Mouse (Mus musculus) midbrain, embryonic 11.5 days (tissue): ENCODE results near the gene Wdr6. TPM values are rescaled to one million over a fixed set of nuclear protein-coding genes. Genes with fewer than 3 reads are reported as not detected.

Experiments
- ATAC-seq: fragments of 200-750 bp; cut with Nextera tagmentation; 2 replicates; pipeline ENCODE4 v1.8.0; 2017; ENCODE audit warnings: moderate TSS enrichment, moderate library complexity; ENCODE audit not compliant: low FRiP score
- DNase-seq: peaks from one replicate; pipeline ENCODE4 v3.0.0; 2015; ENCODE audit warnings: low spot score; ENCODE audit errors: missing footprints
- H3K27ac ChIP-seq: fragments of 300-500 bp; sonication (generic); 2 replicates; pipeline ENCODE4 v1.5.1; 2014; ENCODE audit warnings: low read depth, low read length
- H3K27me3 ChIP-seq: fragments of 300-500 bp; sonication (generic); 2 replicates; pipeline ENCODE4 v1.6.1; 2014; ENCODE audit warnings: mild to moderate bottlenecking, low read length, moderate library complexity, mixed read lengths; ENCODE audit not compliant: control insufficient read depth, insufficient read depth
- H3K36me3 ChIP-seq: fragments of 300-500 bp; sonication (generic); 2 replicates; pipeline ENCODE4 v1.6.1; 2014; ENCODE audit warnings: mild to moderate bottlenecking, low read length, moderate library complexity, mixed read lengths; ENCODE audit not compliant: control insufficient read depth, insufficient read depth
- H3K4me1 ChIP-seq: fragments of 300-500 bp; sonication (generic); 2 replicates; pipeline ENCODE4 v1.6.1; 2014; ENCODE audit warnings: low read length; ENCODE audit not compliant: control insufficient read depth, insufficient read depth
- H3K4me2 ChIP-seq: fragments of 300-500 bp; sonication (generic); 2 replicates; pipeline ENCODE4 v1.6.1; 2014; ENCODE audit warnings: mild to moderate bottlenecking, moderate library complexity
- H3K4me3 ChIP-seq: fragments of 300-500 bp; sonication (generic); 2 replicates; pipeline ENCODE4 v1.5.1; 2014; ENCODE audit warnings: low read depth, low read length
- H3K9ac ChIP-seq: fragments of 300-500 bp; sonication (generic); 2 replicates; pipeline ENCODE4 v1.6.1; 2014; ENCODE audit warnings: low read length
- H3K9me3 ChIP-seq: fragments of 300-500 bp; sonication (generic); 2 replicates; pipeline ENCODE4 v1.6.1; 2016; ENCODE audit warnings: low read length; ENCODE audit not compliant: control insufficient read depth
- WGBS: fragments of 180-500 bp; shearing (Covaris S2); extraction: QIAGEN DNeasy Blood & Tissue Kit; methylation state at CpG from one replicate; pipeline ENCODE4 v1.1.7; 2014; 5-methylcytosine and 5-hydroxymethylcytosine counted together
- polyA plus RNA-seq: library from polyadenylated mRNA; unstranded; fragments of >200 nt; fragmentation: Nextera tagmentation; extraction: Ambion mirVana; gene quantifications from 2 replicates; pipeline ENCODE4 v1.2.1, GENCODE M21; 2014

Gene Wdr6
- polyA plus RNA-seq, 1 experiment from 2014 or later: 132 TPM

GRCm38 (mm10) chr9:108569381-108570206, 8.9 kb downstream of the Wdr6 start, which contains the start of gene Dalrd3:
Gene Dalrd3 (plus strand): TSS chr9:108569886.
- peak; percentile 98 for DNase-seq
- Histone ChIP-seq H3K9ac (peak within 1 kb of the TSS; percentile 66), H3K9me3 (no peaks in the 10 kb centered on the region), H3K36me3 (peaks cover 24% of the 10 kb centered on the region), H3K4me1 (peaks cover 43% of the 10 kb centered on the region), H3K27ac (0 out of 2 replicates have a peak within 1 kb of the TSS, but pooled peaks have one; percentile 40), H3K27me3 (no peaks in the 10 kb centered on the region), H3K4me2 (peak within 1 kb of the TSS; percentile 97), H3K4me3 (peak within 1 kb of the TSS; percentile 60)
- peak; percentile 76 for ATAC-seq
- 8% methylated on average over 42 of the region's 42 CpGs for WGBS

- Histone ChIP-seq H3K27me3 (no peaks in the 10 kb centered on the region), H3K9ac (no peak overlapping the region), H3K4me1 (peaks cover 32% of the 10 kb centered on the region), H3K9me3 (no peaks in the 10 kb centered on the region), H3K4me3 (no peak overlapping the region), H3K4me2 (peak overlapping the region; percentile 94), H3K36me3 (peaks cover 27% of the 10 kb centered on the region), H3K27ac (no peak overlapping the region)
- no peak for DNase-seq
- ATAC-seq: no peak
- 79% methylated on average over 17 of the region's 17 CpGs for WGBS
Measured at GRCm38 (mm10) chr9:108568511-108568921, 10.0 kb downstream of the Wdr6 start.

- no peak for DNase-seq
- ATAC-seq: no peak
- no peaks in the 10 kb centered on the region for H3K27me3 ChIP-seq
- H3K4me2 ChIP-seq: peak overlapping the region; percentile 94
- H3K27ac ChIP-seq: no peak overlapping the region
- peaks cover 23% of the 10 kb centered on the region for H3K36me3 ChIP-seq
- peaks cover 32% of the 10 kb centered on the region for H3K4me1 ChIP-seq
- H3K4me3 ChIP-seq: peak overlapping the region; percentile 69
- WGBS: 8% methylated on average over 18 of the region's 18 CpGs
- H3K9me3 ChIP-seq: no peaks in the 10 kb centered on the region
- H3K9ac ChIP-seq: peak overlapping the region; percentile 76
Measured at GRCm38 (mm10) chr9:108567931-108568419, 10.6 kb downstream of the Wdr6 start.

GRCm38 (mm10) chr9:108566815-108567776, 11.4 kb downstream of the Wdr6 start, which contains the start of gene Ndufaf3:
Gene Ndufaf3 (minus strand): TSS chr9:108567434.
- peak within 1 kb of the TSS; percentile 69 for H3K4me3 ChIP-seq
- DNase-seq (peak; percentile 100), ATAC-seq (peak; percentile 82)
- WGBS: under 1% methylated on average over 71 of the region's 73 CpGs
- no peaks in the 10 kb centered on the region for H3K9me3 ChIP-seq
- H3K27ac ChIP-seq: peak within 1 kb of the TSS; percentile 85
- H3K4me1 ChIP-seq: peaks cover 32% of the 10 kb centered on the region
- peaks cover 17% of the 10 kb centered on the region for H3K36me3 ChIP-seq
- H3K27me3 ChIP-seq: no peaks in the 10 kb centered on the region
- H3K9ac ChIP-seq: peak within 1 kb of the TSS; percentile 76
- peak within 1 kb of the TSS; percentile 94 for H3K4me2 ChIP-seq

GRCm38 (mm10) chr9:108565881-108566814, 12.4 kb downstream of the Wdr6 start:
- no peak for ATAC-seq
- Histone ChIP-seq H3K9ac (peak overlapping the region; percentile 76), H3K9me3 (no peaks in the 10 kb centered on the region), H3K4me2 (peak overlapping the region; percentile 94), H3K4me3 (peak overlapping the region; percentile 69), H3K36me3 (peaks cover 16% of the 10 kb centered on the region), H3K27me3 (no peaks in the 10 kb centered on the region), H3K27ac (peak overlapping the region; percentile 85), H3K4me1 (peaks cover 37% of the 10 kb centered on the region)
- WGBS: 11% methylated on average over 35 of the region's 35 CpGs
- no peak for DNase-seq

GRCm38 (mm10) chr9:108564131-108564530, 14.4 kb downstream of the Wdr6 start:
- Histone ChIP-seq H3K4me2 (no peak overlapping the region), H3K27me3 (no peaks in the 10 kb centered on the region), H3K9ac (no peak overlapping the region), H3K4me3 (no peak overlapping the region), H3K4me1 (peaks cover 25% of the 10 kb centered on the region), H3K9me3 (no peaks in the 10 kb centered on the region), H3K27ac (no peak overlapping the region), H3K36me3 (peaks cover 16% of the 10 kb centered on the region)
- 84% methylated on average over 7 of the region's 7 CpGs for WGBS
- DNase-seq (no peak), ATAC-seq (no peak)

- Histone ChIP-seq H3K4me2 (no peak overlapping the region), H3K9ac (no peak overlapping the region), H3K4me1 (peaks cover 25% of the 10 kb centered on the region), H3K36me3 (peaks cover 17% of the 10 kb centered on the region), H3K27me3 (no peaks in the 10 kb centered on the region), H3K4me3 (no peak overlapping the region), H3K9me3 (no peaks in the 10 kb centered on the region), H3K27ac (no peak overlapping the region)
- WGBS: 96% methylated on average over 8 of the region's 8 CpGs
- DNase-seq (no peak), ATAC-seq (no peak)
Measured at GRCm38 (mm10) chr9:108563671-108564070, 14.9 kb downstream of the Wdr6 start.
